Mouse (Mus musculus) heart, embryonic 10.5 days (tissue): ENCODE measurements at regions not wholly inside any gene's neighbourhood (a gene's known extent, or its start where the extent isn't known, plus 50 kb on each side); places are given as distances from the start of the nearest gene placed in this dataset.

Source experiments
- DNase-seq: peaks from one replicate; pipeline ENCODE4 v3.0.0-alpha.2; 2017; ENCODE audit warnings: low spot score
- H3K27ac ChIP-seq: fragments of 300-500 bp; sonication (generic); 2 replicates; pipeline ENCODE4 v1.5.1; 2016; ENCODE audit warnings: mild to moderate bottlenecking
- H3K27me3 ChIP-seq: fragments of 300-500 bp; sonication (generic); 2 replicates; pipeline ENCODE4 v1.6.1; 2016; ENCODE audit warnings: mild to moderate bottlenecking; ENCODE audit not compliant: poor library complexity, insufficient read depth, severe bottlenecking
- H3K36me3 ChIP-seq: fragments of 300-500 bp; sonication (generic); 2 replicates; pipeline ENCODE4 v1.6.1; 2016; ENCODE audit warnings: mild to moderate bottlenecking, moderate library complexity
- H3K4me1 ChIP-seq: fragments of 300-500 bp; sonication (generic); 2 replicates; pipeline ENCODE4 v1.6.1; 2016; ENCODE audit warnings: mild to moderate bottlenecking
- H3K4me3 ChIP-seq: fragments of 300-500 bp; sonication (generic); 2 replicates; pipeline ENCODE4 v1.5.1; 2016; ENCODE audit warnings: mild to moderate bottlenecking, moderate library complexity
- H3K9me3 ChIP-seq: fragments of 300-500 bp; sonication (generic); 2 replicates; pipeline ENCODE4 v1.6.1; 2016; ENCODE audit warnings: mild to moderate bottlenecking, moderate library complexity
- WGBS: fragments of 180-500 bp; shearing (Covaris S2); methylation state at CpG from one replicate; pipeline ENCODE4 v1.1.7; 2016; 5-methylcytosine and 5-hydroxymethylcytosine counted together

GRCm38 (mm10) chr19:60408436-60408835 lies 59.7 kb downstream of the Prlhr start:
- H3K27ac ChIP-seq, result no peak overlapping the region
- H3K4me3 ChIP-seq, result no peak overlapping the region
- H3K36me3 ChIP-seq, result no peaks in the 10 kb centered on the region
- no peak for DNase-seq
- 76% methylated on average over 3 of the region's 3 CpGs for WGBS
- H3K27me3 ChIP-seq, result no peaks in the 10 kb centered on the region
- no peaks in the 10 kb centered on the region for H3K4me1 ChIP-seq
- no peaks in the 10 kb centered on the region for H3K9me3 ChIP-seq

- DNase-seq, result no peak
- H3K27ac ChIP-seq, result no peak overlapping the region
- WGBS, result 46% methylated on average over 3 of the region's 3 CpGs
- H3K4me1 ChIP-seq, result no peaks in the 10 kb centered on the region
- no peak overlapping the region for H3K4me3 ChIP-seq
- no peaks in the 10 kb centered on the region for H3K36me3 ChIP-seq
- H3K27me3 ChIP-seq, result no peaks in the 10 kb centered on the region
- H3K9me3 ChIP-seq, result no peaks in the 10 kb centered on the region
These were observed 68.7 kb downstream of the Prlhr start for GRCm38 (mm10) chr19:60399425-60399824.

- Histone ChIP-seq H3K9me3 (no peaks in the 10 kb centered on the region), H3K4me3 (no peak overlapping the region), H3K27ac (no peak overlapping the region), H3K4me1 (no peaks in the 10 kb centered on the region), H3K27me3 (no peaks in the 10 kb centered on the region), H3K36me3 (no peaks in the 10 kb centered on the region)
- no peak for DNase-seq
- 78% methylated on average over 1 of the region's 1 CpGs for WGBS
These were observed 70.4 kb downstream of the Prlhr start for GRCm38 (mm10) chr19:60397666-60398065.

GRCm38 (mm10) chr19:60396604-60397003 lies 71.5 kb downstream of the Prlhr start:
- H3K9me3 ChIP-seq, result no peaks in the 10 kb centered on the region
- WGBS, result 80% methylated on average over 5 of the region's 5 CpGs
- H3K36me3 ChIP-seq, result no peaks in the 10 kb centered on the region
- H3K4me1 ChIP-seq, result no peaks in the 10 kb centered on the region
- no peak overlapping the region for H3K4me3 ChIP-seq
- H3K27ac ChIP-seq, result no peak overlapping the region
- H3K27me3 ChIP-seq, result no peaks in the 10 kb centered on the region
- DNase-seq, result no peak

GRCm38 (mm10) chr19:60386563-60387241 lies 81.4 kb downstream of the Prlhr start:
- H3K27ac ChIP-seq, result peak overlapping the region; percentile 17; the same call in 1 of the 2 replicates
- DNase-seq, result peak; percentile 80
- WGBS, result 38% methylated on average over 3 of the region's 3 CpGs
- no peaks in the 10 kb centered on the region for H3K9me3 ChIP-seq
- no peak overlapping the region for H3K4me3 ChIP-seq
- H3K36me3 ChIP-seq, result no peaks in the 10 kb centered on the region
- H3K27me3 ChIP-seq, result no peaks in the 10 kb centered on the region
- no peaks in the 10 kb centered on the region for H3K4me1 ChIP-seq

- 66% methylated on average over 5 of the region's 5 CpGs for WGBS
- Histone ChIP-seq H3K9me3 (no peaks in the 10 kb centered on the region), H3K36me3 (no peaks in the 10 kb centered on the region), H3K27ac (no peak overlapping the region), H3K27me3 (no peaks in the 10 kb centered on the region), H3K4me3 (no peak overlapping the region), H3K4me1 (no peaks in the 10 kb centered on the region)
- no peak for DNase-seq
These were observed 83.4 kb downstream of the Prlhr start for GRCm38 (mm10) chr19:60384721-60385120.

- no peaks in the 10 kb centered on the region for H3K36me3 ChIP-seq
- no peak overlapping the region for H3K4me3 ChIP-seq
- no peak for DNase-seq
- no peaks in the 10 kb centered on the region for H3K4me1 ChIP-seq
- H3K9me3 ChIP-seq, result no peaks in the 10 kb centered on the region
- H3K27ac ChIP-seq, result no peak overlapping the region
- H3K27me3 ChIP-seq, result no peaks in the 10 kb centered on the region
These were observed 85.4 kb downstream of the Prlhr start for GRCm38 (mm10) chr19:60382661-60383060.

- Histone ChIP-seq H3K27me3 (no peaks in the 10 kb centered on the region), H3K4me1 (no peaks in the 10 kb centered on the region), H3K9me3 (no peaks in the 10 kb centered on the region), H3K27ac (no peak overlapping the region), H3K36me3 (no peaks in the 10 kb centered on the region), H3K4me3 (no peak overlapping the region)
- no peak for DNase-seq
- 76% methylated on average over 2 of the region's 2 CpGs for WGBS
These were observed 89.0 kb downstream of the Prlhr start for GRCm38 (mm10) chr19:60379030-60379605.

- Histone ChIP-seq H3K27ac (no peak overlapping the region), H3K36me3 (no peaks in the 10 kb centered on the region), H3K4me3 (no peak overlapping the region), H3K4me1 (no peaks in the 10 kb centered on the region), H3K27me3 (no peaks in the 10 kb centered on the region), H3K9me3 (no peaks in the 10 kb centered on the region)
- peak; percentile 36 for DNase-seq
- WGBS, result 55% methylated on average over 4 of the region's 4 CpGs
These were observed 104.0 kb downstream of the Prlhr start for GRCm38 (mm10) chr19:60363988-60364599.

GRCm38 (mm10) chr19:60344911-60345310 lies 118.4 kb upstream of the Fam204a start:
- Histone ChIP-seq H3K27ac (no peak overlapping the region), H3K36me3 (no peaks in the 10 kb centered on the region), H3K27me3 (no peaks in the 10 kb centered on the region), H3K4me1 (no peaks in the 10 kb centered on the region), H3K9me3 (no peaks in the 10 kb centered on the region), H3K4me3 (no peak overlapping the region)
- DNase-seq, result no peak
- 94% methylated on average over 12 of the region's 12 CpGs for WGBS

GRCm38 (mm10) chr19:60341485-60341884 lies 115.0 kb upstream of the Fam204a start:
- Histone ChIP-seq H3K4me1 (no peaks in the 10 kb centered on the region), H3K27me3 (no peaks in the 10 kb centered on the region), H3K36me3 (no peaks in the 10 kb centered on the region), H3K4me3 (no peak overlapping the region), H3K27ac (no peak overlapping the region), H3K9me3 (no peaks in the 10 kb centered on the region)
- 16% methylated on average over 3 of the region's 3 CpGs for WGBS
- DNase-seq, result peak; percentile 79

- Histone ChIP-seq H3K4me3 (no peak overlapping the region), H3K27ac (no peak overlapping the region), H3K27me3 (no peaks in the 10 kb centered on the region), H3K36me3 (no peaks in the 10 kb centered on the region), H3K4me1 (no peaks in the 10 kb centered on the region), H3K9me3 (no peaks in the 10 kb centered on the region)
- WGBS, result 81% methylated on average over 6 of the region's 6 CpGs
- no peak for DNase-seq
These were observed 113.7 kb upstream of the Fam204a start for GRCm38 (mm10) chr19:60340234-60340633.

- H3K4me3 ChIP-seq, result no peak overlapping the region
- H3K4me1 ChIP-seq, result no peaks in the 10 kb centered on the region
- no peak overlapping the region for H3K27ac ChIP-seq
- H3K36me3 ChIP-seq, result no peaks in the 10 kb centered on the region
- DNase-seq, result no peak
- H3K9me3 ChIP-seq, result no peaks in the 10 kb centered on the region
- H3K27me3 ChIP-seq, result no peaks in the 10 kb centered on the region
- WGBS, result 75% methylated on average over 7 of the region's 7 CpGs
These were observed 108.0 kb upstream of the Fam204a start for GRCm38 (mm10) chr19:60334521-60334920.
